Mouse (Mus musculus) midbrain, embryonic 13.5 days (tissue): ENCODE measurements around the gene Pcdh9. TPM values are rescaled to one million over a fixed set of nuclear protein-coding genes. Genes with fewer than 3 reads are reported as not detected.

Experiments
- ATAC-seq: fragments of 200-750 bp; cut with Nextera tagmentation; 2 replicates; pipeline ENCODE4 v1.8.0; 2017; ENCODE audit warnings: mild to moderate bottlenecking, moderate TSS enrichment, moderate library complexity
- H3K27ac ChIP-seq: fragments of 300-500 bp; sonication (generic); 2 replicates; pipeline ENCODE4 v1.5.1; 2015; ENCODE audit warnings: inconsistent platforms, mild to moderate bottlenecking, moderate library complexity
- H3K27me3 ChIP-seq: fragments of 300-500 bp; sonication (generic); 2 replicates; pipeline ENCODE4 v1.6.1; 2015; ENCODE audit warnings: mild to moderate bottlenecking, inconsistent platforms
- H3K36me3 ChIP-seq: fragments of 300-500 bp; sonication (generic); 2 replicates; pipeline ENCODE4 v1.6.1; 2015; ENCODE audit warnings: mild to moderate bottlenecking, inconsistent platforms
- H3K4me1 ChIP-seq: fragments of 300-500 bp; sonication (generic); replicated peaks from 2 replicates; pipeline ENCODE4 v1.6.1; 2015; ENCODE audit warnings: inconsistent platforms
- H3K4me2 ChIP-seq: fragments of 300-500 bp; sonication (generic); replicated peaks from 2 replicates; pipeline ENCODE4 v1.6.1; 2015; ENCODE audit warnings: moderate library complexity, mild to moderate bottlenecking, inconsistent platforms
- H3K4me3 ChIP-seq: fragments of 300-500 bp; sonication (generic); replicated peaks from 2 replicates; pipeline ENCODE4 v1.5.1; 2015; ENCODE audit warnings: mild to moderate bottlenecking, inconsistent platforms
- H3K9ac ChIP-seq: fragments of 300-500 bp; sonication (generic); replicated peaks from 2 replicates; pipeline ENCODE4 v1.6.1; 2015; ENCODE audit warnings: mild to moderate bottlenecking, inconsistent platforms
- H3K9me3 ChIP-seq: fragments of 300-500 bp; sonication (generic); 2 replicates; pipeline ENCODE4 v1.6.1; 2016; ENCODE audit warnings: mild to moderate bottlenecking, inconsistent platforms
- WGBS: fragments of 180-500 bp; shearing (Covaris S2); methylation state at CpG from one replicate; pipeline ENCODE4 v1.1.7; 2015; 5-methylcytosine and 5-hydroxymethylcytosine counted together
- polyA plus RNA-seq: library from polyadenylated mRNA; unstranded; fragments of >200 nt; fragmentation: Nextera tagmentation; extraction: Ambion mirVana; gene quantifications from 2 replicates; pipeline ENCODE4 v1.2.1, GENCODE M21; 2015

Pcdh9 gene
- polyA plus RNA-seq, 1 experiment from 2014 or later = 105 TPM

DNA sequence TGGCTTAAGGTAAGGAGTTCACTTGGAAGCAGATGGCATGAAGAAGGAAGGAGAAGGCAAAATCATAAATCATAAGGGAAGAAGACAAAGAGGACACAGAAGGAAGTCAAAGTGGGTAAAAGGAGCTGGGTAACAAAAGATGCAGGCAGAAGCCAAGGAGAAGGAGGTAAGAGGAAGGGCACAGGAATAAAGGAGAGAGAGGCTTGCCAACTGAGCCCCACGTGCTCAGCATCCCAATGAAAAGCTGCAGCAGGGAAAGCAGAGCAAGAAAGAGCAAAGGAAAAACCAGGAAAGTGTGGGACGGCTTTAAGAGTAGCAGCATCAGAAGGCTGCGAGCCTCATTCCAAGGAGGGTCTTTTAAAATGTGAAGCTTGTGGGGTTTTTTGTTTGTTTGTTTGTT lies 473.7 kb downstream of the Pcdh9 start:
- ATAC-seq = peak; percentile 56; the same call in 1 of the 2 replicates
- H3K9me3 ChIP-seq = no peaks in the 10 kb centered on the region
- WGBS = 42% methylated on average over 3 of the region's 3 CpGs
- no peaks in the 10 kb centered on the region for H3K36me3 ChIP-seq
- peaks cover 7% of the 10 kb centered on the region; the same call in 1 of the 2 replicates for H3K4me1 ChIP-seq
- no peaks in the 10 kb centered on the region for H3K27me3 ChIP-seq
- H3K27ac ChIP-seq = no peak overlapping the region
- H3K4me3 ChIP-seq = no peak overlapping the region
- no peak overlapping the region for H3K9ac ChIP-seq
- H3K4me2 ChIP-seq = no peak overlapping the region

DNA sequence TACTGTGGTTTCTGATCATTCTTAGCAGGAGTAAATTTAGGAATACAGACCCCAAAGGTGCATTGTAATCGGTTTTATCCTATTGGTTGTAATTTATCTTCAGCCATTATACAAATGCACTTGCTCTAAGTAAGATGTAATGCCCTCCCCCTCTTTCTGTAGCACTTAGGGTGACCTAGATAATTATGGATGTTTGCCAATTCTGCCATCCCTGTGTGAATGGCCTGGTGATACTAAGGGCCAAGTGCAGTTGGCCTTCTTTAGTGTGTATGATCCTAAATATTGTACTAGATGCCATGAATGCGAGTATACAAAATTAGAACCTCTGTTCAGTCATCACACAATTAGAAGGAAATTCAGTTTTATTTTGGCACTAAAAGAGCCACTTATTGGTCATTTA lies 475.0 kb downstream of the Pcdh9 start:
- Histone ChIP-seq H3K4me2 (no peak overlapping the region), H3K4me1 (peaks cover 7% of the 10 kb centered on the region; the same call in 1 of the 2 replicates), H3K27me3 (no peaks in the 10 kb centered on the region), H3K4me3 (no peak overlapping the region), H3K36me3 (no peaks in the 10 kb centered on the region), H3K9me3 (no peaks in the 10 kb centered on the region), H3K9ac (no peak overlapping the region), H3K27ac (no peak overlapping the region)
- WGBS = 88% methylated on average over 2 of the region's 2 CpGs
- ATAC-seq = no peak

- Histone ChIP-seq H3K4me2 (no peak overlapping the region), H3K4me1 (no peaks in the 10 kb centered on the region), H3K4me3 (no peak overlapping the region), H3K27me3 (no peaks in the 10 kb centered on the region), H3K27ac (no peak overlapping the region), H3K9ac (no peak overlapping the region), H3K36me3 (no peaks in the 10 kb centered on the region), H3K9me3 (no peaks in the 10 kb centered on the region)
- no peak for ATAC-seq
- 91% methylated on average over 1 of the region's 1 CpGs for WGBS
These were observed 481.2 kb downstream of the Pcdh9 start for GRCm38 (mm10) chr14:93409314-93409713.

- H3K27me3 ChIP-seq = no peaks in the 10 kb centered on the region
- no peak overlapping the region for H3K9ac ChIP-seq
- WGBS = 93% methylated on average over 5 of the region's 5 CpGs
- H3K4me3 ChIP-seq = no peak overlapping the region
- H3K9me3 ChIP-seq = no peaks in the 10 kb centered on the region
- no peak overlapping the region for H3K4me2 ChIP-seq
- ATAC-seq = no peak
- H3K4me1 ChIP-seq = no peaks in the 10 kb centered on the region
- H3K36me3 ChIP-seq = no peaks in the 10 kb centered on the region
- no peak overlapping the region for H3K27ac ChIP-seq
These were observed 482.7 kb downstream of the Pcdh9 start for GRCm38 (mm10) chr14:93407747-93408146.

- Histone ChIP-seq H3K27me3 (no peaks in the 10 kb centered on the region), H3K27ac (no peak overlapping the region), H3K36me3 (no peaks in the 10 kb centered on the region), H3K4me3 (no peak overlapping the region), H3K4me2 (no peak overlapping the region), H3K9ac (no peak overlapping the region), H3K4me1 (no peaks in the 10 kb centered on the region), H3K9me3 (no peaks in the 10 kb centered on the region)
- 86% methylated on average over 2 of the region's 2 CpGs for WGBS
- ATAC-seq = no peak
These were observed 505.4 kb downstream of the Pcdh9 start for GRCm38 (mm10) chr14:93385090-93385489.

GRCm38 (mm10) chr14:93381163-93381562 lies 509.3 kb downstream of the Pcdh9 start:
- Histone ChIP-seq H3K4me1 (no peaks in the 10 kb centered on the region), H3K9ac (no peak overlapping the region), H3K4me3 (no peak overlapping the region), H3K27me3 (no peaks in the 10 kb centered on the region), H3K27ac (no peak overlapping the region), H3K36me3 (no peaks in the 10 kb centered on the region), H3K4me2 (no peak overlapping the region), H3K9me3 (no peaks in the 10 kb centered on the region)
- 35% methylated on average over 4 of the region's 4 CpGs for WGBS
- ATAC-seq = peak; percentile 72; the same call in 1 of the 2 replicates

GRCm38 (mm10) chr14:93380757-93381156 lies 509.7 kb downstream of the Pcdh9 start:
- peak overlapping the region; percentile 47; the same call in 1 of the 2 replicates for H3K27ac ChIP-seq
- H3K9me3 ChIP-seq = no peaks in the 10 kb centered on the region
- H3K9ac ChIP-seq = no peak overlapping the region
- no peaks in the 10 kb centered on the region for H3K4me1 ChIP-seq
- no peaks in the 10 kb centered on the region for H3K27me3 ChIP-seq
- 29% methylated on average over 1 of the region's 1 CpGs for WGBS
- H3K4me3 ChIP-seq = no peak overlapping the region
- ATAC-seq = peak; percentile 60
- no peaks in the 10 kb centered on the region for H3K36me3 ChIP-seq
- no peak overlapping the region for H3K4me2 ChIP-seq

DNA sequence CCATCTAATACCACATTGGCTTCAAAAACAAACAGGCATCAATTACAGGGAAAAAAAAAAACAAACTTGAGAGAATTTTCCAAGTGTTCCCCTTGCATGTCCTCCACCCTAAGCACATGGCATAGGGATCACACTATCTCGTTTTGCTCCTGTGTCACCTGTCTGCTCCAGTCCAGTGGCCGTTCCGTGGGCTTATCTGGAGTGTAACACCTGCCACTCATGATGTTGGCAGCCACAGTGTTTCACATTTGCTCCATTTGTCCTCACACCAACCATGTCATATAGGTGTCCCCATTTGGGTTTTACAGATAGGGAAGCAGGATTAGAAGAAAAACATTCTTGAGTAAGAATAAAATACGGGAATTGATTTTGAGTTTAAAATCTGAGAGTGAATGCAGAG lies 514.3 kb downstream of the Pcdh9 start:
- no peak for ATAC-seq
- no peaks in the 10 kb centered on the region for H3K36me3 ChIP-seq
- whole genome bisulfite sequencing = 84% methylated on average over 4 of the region's 4 CpGs
- no peak overlapping the region for H3K9ac ChIP-seq
- H3K27ac ChIP-seq = no peak overlapping the region
- H3K27me3 ChIP-seq = no peaks in the 10 kb centered on the region
- no peak overlapping the region for H3K4me3 ChIP-seq
- H3K4me1 ChIP-seq = no peaks in the 10 kb centered on the region
- no peaks in the 10 kb centered on the region for H3K9me3 ChIP-seq
- no peak overlapping the region for H3K4me2 ChIP-seq

- H3K9ac ChIP-seq = no peak overlapping the region
- no peak overlapping the region for H3K4me2 ChIP-seq
- H3K36me3 ChIP-seq = no peaks in the 10 kb centered on the region
- 72% methylated on average over 4 of the region's 4 CpGs for WGBS
- no peak overlapping the region for H3K4me3 ChIP-seq
- no peak for ATAC-seq
- no peaks in the 10 kb centered on the region for H3K9me3 ChIP-seq
- no peaks in the 10 kb centered on the region for H3K27me3 ChIP-seq
- H3K4me1 ChIP-seq = no peaks in the 10 kb centered on the region
- H3K27ac ChIP-seq = no peak overlapping the region
These were observed 516.3 kb downstream of the Pcdh9 start for GRCm38 (mm10) chr14:93374181-93374580.

- no peaks in the 10 kb centered on the region for H3K27me3 ChIP-seq
- no peak overlapping the region for H3K4me2 ChIP-seq
- H3K36me3 ChIP-seq = no peaks in the 10 kb centered on the region
- no peak overlapping the region for H3K4me3 ChIP-seq
- no peak for ATAC-seq
- no peak overlapping the region for H3K9ac ChIP-seq
- no peaks in the 10 kb centered on the region for H3K9me3 ChIP-seq
- peaks cover 4% of the 10 kb centered on the region; the same call in 1 of the 2 replicates for H3K4me1 ChIP-seq
- WGBS = 95% methylated on average over 3 of the region's 3 CpGs
- H3K27ac ChIP-seq = no peak overlapping the region
These were observed 536.3 kb downstream of the Pcdh9 start for GRCm38 (mm10) chr14:93354150-93354549.

GRCm38 (mm10) chr14:93350906-93351305 lies 539.6 kb downstream of the Pcdh9 start:
- H3K36me3 ChIP-seq = no peaks in the 10 kb centered on the region
- no peak overlapping the region for H3K4me2 ChIP-seq
- H3K4me1 ChIP-seq = peaks cover 9% of the 10 kb centered on the region; the same call in 1 of the 2 replicates
- WGBS = 44% methylated on average over 6 of the region's 6 CpGs
- no peaks in the 10 kb centered on the region for H3K9me3 ChIP-seq
- H3K9ac ChIP-seq = no peak overlapping the region
- H3K27me3 ChIP-seq = no peaks in the 10 kb centered on the region
- 0 out of 2 replicates have a peak overlapping the region, but pooled peaks have one; percentile 9 for H3K27ac ChIP-seq
- H3K4me3 ChIP-seq = no peak overlapping the region
- ATAC-seq = no peak

GRCm38 (mm10) chr14:93349166-93349565 lies 541.3 kb downstream of the Pcdh9 start:
- H3K27ac ChIP-seq = no peak overlapping the region
- H3K4me3 ChIP-seq = no peak overlapping the region
- no peaks in the 10 kb centered on the region for H3K36me3 ChIP-seq
- WGBS = 18% methylated on average over 7 of the region's 7 CpGs
- no peak overlapping the region for H3K4me2 ChIP-seq
- peaks cover 9% of the 10 kb centered on the region; the same call in 1 of the 2 replicates for H3K4me1 ChIP-seq
- H3K9ac ChIP-seq = no peak overlapping the region
- no peaks in the 10 kb centered on the region for H3K9me3 ChIP-seq
- ATAC-seq = no peak
- no peaks in the 10 kb centered on the region for H3K27me3 ChIP-seq

DNA sequence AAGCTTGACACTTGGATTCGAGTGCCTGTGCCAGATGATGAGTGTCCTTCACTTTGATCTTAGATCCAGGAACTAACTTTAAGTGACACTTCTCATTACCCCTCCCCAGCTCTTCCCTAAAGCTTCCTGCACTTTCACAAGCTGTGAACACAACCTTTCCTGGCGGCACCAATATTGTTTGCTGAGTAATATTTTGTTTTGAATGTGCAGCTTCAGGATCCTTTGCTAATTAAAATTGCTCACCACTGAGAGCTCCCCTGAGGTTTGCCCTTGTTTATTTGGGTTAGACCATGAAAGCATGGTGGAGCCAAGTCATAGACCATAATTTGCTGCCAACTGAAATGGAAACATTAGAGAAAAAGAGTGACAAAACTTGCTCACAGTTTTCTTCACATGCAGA lies 543.4 kb downstream of the Pcdh9 start:
- Histone ChIP-seq H3K27me3 (no peaks in the 10 kb centered on the region), H3K9ac (no peak overlapping the region), H3K27ac (no peak overlapping the region), H3K4me3 (no peak overlapping the region), H3K9me3 (no peaks in the 10 kb centered on the region), H3K4me2 (no peak overlapping the region), H3K36me3 (no peaks in the 10 kb centered on the region), H3K4me1 (peaks cover 9% of the 10 kb centered on the region; the same call in 1 of the 2 replicates)
- 15% methylated on average over 2 of the region's 2 CpGs for WGBS
- ATAC-seq = no peak
